Mouse (Mus musculus) intestine, embryonic 14.5 days (tissue): ENCODE measurements at regions not wholly inside any gene's neighbourhood (a gene's known extent, or its start where the extent isn't known, plus 50 kb on each side); places are given as distances from the start of the nearest gene placed in this dataset.
A peak's percentile ranks its signal among the peaks of the same experiment; 100 is the strongest.

Experiments
- ATAC-seq: fragments of 200-750 bp; cut with Nextera tagmentation; replicated peaks from 2 replicates; pipeline ENCODE4 v1.8.0; 2017; ENCODE audit warnings: low read depth, moderate number of reproducible peaks, moderate TSS enrichment, moderate library complexity; ENCODE audit not compliant: low FRiP score, low TSS enrichment
- DNase-seq: peaks from one replicate; pipeline ENCODE4 v3.0.0-alpha.2; 2018; ENCODE audit warnings: low spot score
- H3K27ac ChIP-seq: fragments of 300-500 bp; sonication (generic); 2 replicates; pipeline ENCODE4 v1.5.1; 2014; ENCODE audit warnings: low read depth, mild to moderate bottlenecking, control low read depth
- H3K27me3 ChIP-seq: fragments of 300-500 bp; sonication (generic); replicated peaks from 2 replicates; pipeline ENCODE4 v1.6.1; 2014; ENCODE audit warnings: low read length, control low read depth; ENCODE audit not compliant: control insufficient read depth, insufficient read depth
- H3K36me3 ChIP-seq: fragments of 300-500 bp; sonication (generic); 2 replicates; pipeline ENCODE4 v1.6.1; 2014; ENCODE audit warnings: low read length, control low read depth; ENCODE audit not compliant: control insufficient read depth, insufficient read depth
- H3K4me1 ChIP-seq: fragments of 300-500 bp; sonication (generic); replicated peaks from 2 replicates; pipeline ENCODE4 v1.6.1; 2014; ENCODE audit warnings: low read length, control low read depth, mixed read lengths; ENCODE audit not compliant: control insufficient read depth, insufficient read depth
- H3K4me2 ChIP-seq: fragments of 300-500 bp; sonication (generic); 2 replicates; pipeline ENCODE4 v1.6.1; 2014; ENCODE audit warnings: low read length
- H3K4me3 ChIP-seq: fragments of 300-500 bp; sonication (generic); 2 replicates; pipeline ENCODE4 v1.5.1; 2014; ENCODE audit warnings: low read depth, low read length, control low read depth, mixed read lengths
- H3K9ac ChIP-seq: fragments of 300-500 bp; sonication (generic); 2 replicates; pipeline ENCODE4 v1.6.1; 2014; ENCODE audit warnings: mild to moderate bottlenecking, low read length
- H3K9me3 ChIP-seq: fragments of 300-500 bp; sonication (generic); 2 replicates; pipeline ENCODE4 v1.6.1; 2016; ENCODE audit warnings: low read length, control low read depth; ENCODE audit not compliant: control insufficient read depth
- WGBS: fragments of 180-500 bp; shearing (Covaris S2); extraction: QIAGEN DNeasy Blood & Tissue Kit; methylation state at CpG from one replicate; pipeline ENCODE4 v1.1.7; 2014; 5-methylcytosine and 5-hydroxymethylcytosine counted together

GRCm38 (mm10) chr1:91685789-91686188 is 115.5 kb upstream of the Twist2 start:
- DNase-seq (no peak), ATAC-seq (no peak)
- no peaks in the 10 kb centered on the region for H3K4me1 ChIP-seq
- 39% methylated on average over 6 of the region's 6 CpGs for WGBS
- no peak overlapping the region for H3K27ac ChIP-seq
- H3K4me3 ChIP-seq: no peak overlapping the region
- no peak overlapping the region for H3K9ac ChIP-seq
- H3K36me3 ChIP-seq: no peaks in the 10 kb centered on the region
- H3K27me3 ChIP-seq: no peaks in the 10 kb centered on the region
- H3K4me2 ChIP-seq: no peak overlapping the region
- 0 out of 2 replicates have a peak, but pooled peaks cover 3% of the 10 kb centered on the region for H3K9me3 ChIP-seq

DNA sequence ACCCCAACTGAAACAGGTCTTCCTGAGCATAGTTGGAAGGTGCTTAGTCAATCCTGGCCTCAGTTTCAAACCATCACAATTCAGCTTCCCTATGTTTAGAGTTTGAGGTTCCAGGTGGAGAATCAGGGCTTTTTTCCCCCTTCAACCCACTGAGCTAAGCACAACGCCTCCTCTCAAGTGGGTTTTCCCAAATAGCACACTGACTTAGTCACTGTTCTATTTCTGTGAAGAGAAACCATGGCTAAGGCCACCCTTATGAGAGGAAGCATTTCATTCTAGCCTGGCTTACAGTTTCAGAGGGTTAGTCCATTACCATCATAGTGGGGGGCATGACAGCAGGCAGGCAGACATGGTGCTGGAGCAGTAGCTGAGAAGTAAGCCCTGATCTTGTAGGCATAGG is 109.7 kb upstream of the Twist2 start:
- Histone ChIP-seq H3K27ac (no peak overlapping the region), H3K4me1 (no peaks in the 10 kb centered on the region), H3K36me3 (no peaks in the 10 kb centered on the region), H3K9me3 (0 out of 2 replicates have a peak, but pooled peaks cover 5% of the 10 kb centered on the region), H3K4me2 (no peak overlapping the region), H3K27me3 (no peaks in the 10 kb centered on the region), H3K4me3 (no peak overlapping the region), H3K9ac (no peak overlapping the region)
- no peak for ATAC-seq
- 91% methylated on average over 1 of the region's 1 CpGs for WGBS
- no peak for DNase-seq

GRCm38 (mm10) chr1:91692709-91693460 is 108.4 kb upstream of the Twist2 start:
- Histone ChIP-seq H3K36me3 (no peaks in the 10 kb centered on the region), H3K9me3 (0 out of 2 replicates have a peak, but pooled peaks cover 2% of the 10 kb centered on the region), H3K4me3 (no peak overlapping the region), H3K27me3 (no peaks in the 10 kb centered on the region), H3K4me2 (no peak overlapping the region), H3K4me1 (no peaks in the 10 kb centered on the region), H3K9ac (no peak overlapping the region), H3K27ac (no peak overlapping the region)
- DNase-seq: no peak
- ATAC-seq: no peak
- WGBS: 52% methylated on average over 9 of the region's 9 CpGs

DNA sequence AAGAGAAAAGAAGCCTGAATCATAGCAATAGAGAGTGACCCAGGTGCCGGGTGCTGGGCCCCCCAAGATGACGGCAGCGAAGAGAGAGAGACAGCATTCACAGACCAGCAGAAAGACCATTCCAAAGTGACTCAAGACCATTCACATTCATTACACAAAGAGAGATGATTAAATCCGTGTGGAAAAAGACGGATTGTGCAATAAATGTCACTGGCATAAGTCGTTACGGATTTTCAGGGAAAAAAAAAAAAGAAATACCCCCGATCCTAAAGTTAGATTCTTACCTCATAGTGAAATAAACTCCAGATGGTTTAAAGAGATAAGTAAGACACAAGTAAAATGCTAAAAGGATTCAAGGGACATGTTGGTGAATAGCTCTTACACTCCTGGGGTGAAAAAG is 104.2 kb upstream of the Twist2 start:
- H3K9ac ChIP-seq: no peak overlapping the region
- H3K36me3 ChIP-seq: no peaks in the 10 kb centered on the region
- WGBS: 68% methylated on average over 8 of the region's 8 CpGs
- no peak overlapping the region for H3K4me2 ChIP-seq
- no peak for DNase-seq
- no peak overlapping the region for H3K27ac ChIP-seq
- H3K4me1 ChIP-seq: no peaks in the 10 kb centered on the region
- no peak overlapping the region for H3K4me3 ChIP-seq
- no peaks in the 10 kb centered on the region for H3K9me3 ChIP-seq
- no peaks in the 10 kb centered on the region for H3K27me3 ChIP-seq
- ATAC-seq: no peak

GRCm38 (mm10) chr1:91701475-91701874 is 99.8 kb upstream of the Twist2 start:
- ATAC-seq: no peak
- H3K36me3 ChIP-seq: no peaks in the 10 kb centered on the region
- WGBS: 72% methylated on average over 12 of the region's 12 CpGs
- H3K4me3 ChIP-seq: no peak overlapping the region
- no peaks in the 10 kb centered on the region for H3K9me3 ChIP-seq
- H3K27me3 ChIP-seq: no peaks in the 10 kb centered on the region
- H3K4me2 ChIP-seq: no peak overlapping the region
- H3K9ac ChIP-seq: no peak overlapping the region
- H3K4me1 ChIP-seq: no peaks in the 10 kb centered on the region
- peak; percentile 44 for DNase-seq
- H3K27ac ChIP-seq: no peak overlapping the region

- H3K27ac ChIP-seq: no peak overlapping the region
- 87% methylated on average over 6 of the region's 6 CpGs for WGBS
Measured at GRCm38 (mm10) chr1:91702021-91702420, 99.2 kb upstream of the Twist2 start.

GRCm38 (mm10) chr1:91702737-91703136 is 98.5 kb upstream of the Twist2 start:
- no peak for ATAC-seq
- peak; percentile 4 for DNase-seq

More at GRCm38 (mm10) chr1:91702021-91702420, 99.2 kb upstream of the Twist2 start:
- DNase-seq (peak; percentile 2), ATAC-seq (no peak)
- Histone ChIP-seq H3K4me3 (no peak overlapping the region), H3K9ac (no peak overlapping the region), H3K4me1 (no peaks in the 10 kb centered on the region), H3K9me3 (no peaks in the 10 kb centered on the region), H3K36me3 (no peaks in the 10 kb centered on the region), H3K27me3 (no peaks in the 10 kb centered on the region), H3K4me2 (no peak overlapping the region)

DNA sequence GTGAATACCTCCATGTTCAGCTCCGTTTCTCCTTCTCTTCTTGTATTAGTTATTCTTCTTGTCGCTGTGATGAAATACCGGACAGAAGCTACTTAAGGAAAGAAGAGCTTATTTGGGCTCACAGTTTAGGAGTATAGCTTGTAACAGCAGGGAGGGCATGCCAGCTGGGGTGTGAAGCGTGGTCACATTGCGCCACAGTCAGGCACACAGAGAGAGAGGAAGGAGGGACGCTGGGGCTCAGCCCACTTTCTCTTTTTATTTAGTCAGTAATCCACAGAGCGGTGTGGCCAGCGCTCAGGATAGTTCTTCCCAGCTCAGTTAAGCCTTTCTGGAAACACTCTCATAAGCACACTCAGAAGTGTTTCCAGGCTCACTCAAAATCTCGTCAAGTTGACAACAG is 95.8 kb upstream of the Twist2 start:
- 80% methylated on average over 9 of the region's 9 CpGs for WGBS
- peak; percentile 38 for DNase-seq
- ATAC-seq: no peak

More at GRCm38 (mm10) chr1:91702737-91703136, 98.5 kb upstream of the Twist2 start:
- no peak overlapping the region for H3K4me2 ChIP-seq
- H3K36me3 ChIP-seq: no peaks in the 10 kb centered on the region
- no peak overlapping the region for H3K4me3 ChIP-seq
- H3K27ac ChIP-seq: no peak overlapping the region
- H3K9ac ChIP-seq: no peak overlapping the region
- no peaks in the 10 kb centered on the region for H3K27me3 ChIP-seq
- H3K4me1 ChIP-seq: no peaks in the 10 kb centered on the region
- H3K9me3 ChIP-seq: no peaks in the 10 kb centered on the region

More for the DNA sequence above, 95.8 kb upstream of the Twist2 start:
- Histone ChIP-seq H3K27me3 (no peaks in the 10 kb centered on the region), H3K9ac (no peak overlapping the region), H3K4me2 (no peak overlapping the region), H3K27ac (no peak overlapping the region), H3K4me1 (no peaks in the 10 kb centered on the region), H3K4me3 (no peak overlapping the region), H3K9me3 (no peaks in the 10 kb centered on the region), H3K36me3 (no peaks in the 10 kb centered on the region)
